Mouse (Mus musculus): Measurements from ENCODE around the gene Acbd5. TPM values are rescaled to one million over a fixed set of nuclear protein-coding genes. Genes with fewer than 3 reads are reported as not detected.

The Acbd5 gene
- polyA plus RNA-seq (2015; fragmentation: Nextera tagmentation; extraction: Ambion mirVana) = 76.8 and 84.6 TPM in 2 replicates

DNA sequence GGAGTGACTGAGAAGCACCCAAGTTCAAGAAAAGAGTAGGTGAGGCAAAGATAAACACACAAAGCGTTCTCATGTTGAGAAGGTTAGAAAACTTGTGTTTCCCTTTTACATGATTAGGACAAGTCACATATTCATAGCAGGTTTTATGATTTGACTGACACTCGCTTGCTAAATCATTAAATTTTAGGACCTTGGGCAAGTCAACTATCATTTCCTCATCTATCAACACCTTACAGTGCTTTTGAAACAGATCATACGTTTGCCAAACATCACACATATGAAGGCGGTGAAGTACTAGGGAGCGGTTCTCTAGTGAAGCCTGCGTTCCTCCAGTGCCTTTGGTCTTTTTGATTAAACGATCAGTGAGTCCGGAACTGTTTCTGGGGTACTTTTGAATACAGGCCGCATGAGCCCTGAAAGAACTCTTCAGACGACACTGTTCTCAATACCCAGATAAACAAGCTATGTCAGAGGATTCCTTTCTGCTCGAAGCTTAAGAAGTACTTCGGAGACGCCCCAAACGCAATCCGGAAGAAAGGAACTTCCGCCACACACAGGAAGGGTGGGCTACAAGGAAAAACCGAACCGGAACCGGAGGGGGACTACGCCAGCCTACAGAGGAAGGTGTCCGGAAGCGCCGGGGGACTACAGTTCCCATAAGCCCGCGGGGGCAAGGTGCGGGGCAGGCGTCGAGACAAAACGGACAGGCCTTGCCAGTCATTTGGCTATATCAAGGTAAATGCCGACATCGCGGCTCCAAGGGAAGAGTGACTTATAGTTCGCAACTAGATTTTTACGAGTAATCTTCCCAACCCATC is at the start of gene Acbd5:
Gene Acbd5, plus strand, starts transcription at position 616 of the 818 bp plus-strand sequence.
- WGBS = 2% methylated on average over 34 of the region's 34 CpGs
- Histone ChIP-seq H3K4me3 (peak within 1 kb of the TSS; percentile 74), H3K4me2 (peak within 1 kb of the TSS; percentile 97), H3K9ac (peak within 1 kb of the TSS; percentile 95), H3K4me1 (replicated peaks) (peaks cover 13% of the 10 kb centered on the region), H3K9me3 (no peaks in the 10 kb centered on the region), H3K27me3 (no peaks in the 10 kb centered on the region), H3K36me3 (peaks cover 2% of the 10 kb centered on the region; the same call in 1 of the 2 replicates), H3K27ac (peak within 1 kb of the TSS; percentile 98)
- ATAC-seq (ENCODE audit: low FRiP score) = peak; percentile 96

- ATAC-seq (ENCODE audit: low FRiP score) = no peak
- H3K4me1 ChIP-seq (replicated peaks) = peaks cover 20% of the 10 kb centered on the region
- no peak overlapping the region for H3K27ac ChIP-seq
- no peak overlapping the region for H3K4me3 ChIP-seq
- no peak overlapping the region for H3K9ac ChIP-seq
- no peaks in the 10 kb centered on the region for H3K36me3 ChIP-seq
- H3K4me2 ChIP-seq = no peak overlapping the region
- WGBS = 93% methylated on average over 2 of the region's 2 CpGs
- H3K27me3 ChIP-seq = no peaks in the 10 kb centered on the region
- no peaks in the 10 kb centered on the region for H3K9me3 ChIP-seq
These were observed 48.8 kb upstream of the Acbd5 start for GRCm38 (mm10) chr2:23019170-23019569.

DNA sequence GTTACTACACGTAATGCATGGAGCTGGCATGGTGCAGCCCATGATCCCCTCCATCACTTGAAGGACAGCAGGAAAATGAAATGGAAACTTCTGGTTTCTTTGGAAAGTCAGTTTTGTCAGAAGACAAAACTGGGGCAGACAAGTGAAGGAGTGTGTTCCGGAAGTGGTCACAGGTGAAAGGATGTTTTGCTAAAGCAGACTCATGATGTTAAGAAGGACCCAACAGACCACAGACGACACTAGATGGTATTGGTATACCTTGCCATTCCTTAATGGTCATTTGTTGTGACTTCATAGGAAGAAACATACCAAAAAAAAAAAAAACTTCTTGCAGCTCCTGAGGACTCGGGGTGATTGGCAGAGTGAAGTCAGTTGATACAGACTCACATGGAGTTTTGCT is 46.6 kb upstream of the Acbd5 start:
- no peak overlapping the region for H3K4me3 ChIP-seq
- no peaks in the 10 kb centered on the region for H3K9me3 ChIP-seq
- 92% methylated on average over 4 of the region's 4 CpGs for WGBS
- H3K27me3 ChIP-seq = no peaks in the 10 kb centered on the region
- no peaks in the 10 kb centered on the region for H3K36me3 ChIP-seq
- no peak overlapping the region for H3K9ac ChIP-seq
- peaks cover 9% of the 10 kb centered on the region; the same call in 1 of the 2 replicates for H3K4me1 ChIP-seq (replicated peaks)
- no peak for ATAC-seq (ENCODE audit: low FRiP score)
- no peak overlapping the region for H3K27ac ChIP-seq
- no peak overlapping the region for H3K4me2 ChIP-seq

- Histone ChIP-seq H3K27me3 (no peaks in the 10 kb centered on the region), H3K36me3 (no peaks in the 10 kb centered on the region), H3K9ac (no peak overlapping the region), H3K9me3 (no peaks in the 10 kb centered on the region), H3K4me3 (no peak overlapping the region), H3K27ac (no peak overlapping the region), H3K4me2 (no peak overlapping the region), H3K4me1 (replicated peaks) (peaks cover 9% of the 10 kb centered on the region; the same call in 1 of the 2 replicates)
- WGBS = 52% methylated on average over 4 of the region's 4 CpGs
- no peak for ATAC-seq (ENCODE audit: low FRiP score)
These were observed 46.2 kb upstream of the Acbd5 start for GRCm38 (mm10) chr2:23021721-23022120.

DNA sequence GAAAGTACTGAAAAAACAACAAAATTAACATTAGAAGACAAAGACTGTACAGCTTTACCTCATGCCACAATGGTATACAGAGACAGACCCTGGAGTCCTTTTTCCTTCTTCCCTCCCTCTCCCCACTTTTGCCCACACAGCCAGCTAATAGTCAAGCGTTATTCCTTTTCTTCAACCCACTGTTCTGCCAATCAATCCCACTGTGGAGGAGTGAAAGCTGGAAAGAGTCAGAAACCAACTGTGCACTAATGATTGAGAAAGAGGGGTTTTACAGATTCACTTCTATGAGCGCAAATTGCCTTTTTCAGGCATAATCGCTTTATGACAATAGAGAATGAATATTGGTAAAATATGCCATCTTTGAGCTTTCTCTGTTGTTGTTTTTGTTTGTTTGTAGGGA is 44.9 kb upstream of the Acbd5 start:
- Histone ChIP-seq H3K4me1 (replicated peaks) (peaks cover 9% of the 10 kb centered on the region; the same call in 1 of the 2 replicates), H3K4me3 (no peak overlapping the region), H3K36me3 (no peaks in the 10 kb centered on the region), H3K9ac (no peak overlapping the region), H3K27ac (no peak overlapping the region), H3K27me3 (no peaks in the 10 kb centered on the region), H3K9me3 (no peaks in the 10 kb centered on the region), H3K4me2 (no peak overlapping the region)
- no peak for ATAC-seq (ENCODE audit: low FRiP score)
- 85% methylated on average over 3 of the region's 3 CpGs for WGBS

GRCm38 (mm10) chr2:23023714-23024282 is 44.2 kb upstream of the Acbd5 start:
- H3K4me3 ChIP-seq = no peak overlapping the region
- H3K4me2 ChIP-seq = no peak overlapping the region
- no peak for ATAC-seq (ENCODE audit: low FRiP score)
- no peak overlapping the region for H3K9ac ChIP-seq
- H3K9me3 ChIP-seq = no peaks in the 10 kb centered on the region
- peaks cover 9% of the 10 kb centered on the region; the same call in 1 of the 2 replicates for H3K4me1 ChIP-seq (replicated peaks)
- 95% methylated on average over 4 of the region's 4 CpGs for WGBS
- no peaks in the 10 kb centered on the region for H3K36me3 ChIP-seq
- H3K27me3 ChIP-seq = no peaks in the 10 kb centered on the region
- H3K27ac ChIP-seq = no peak overlapping the region

DNA sequence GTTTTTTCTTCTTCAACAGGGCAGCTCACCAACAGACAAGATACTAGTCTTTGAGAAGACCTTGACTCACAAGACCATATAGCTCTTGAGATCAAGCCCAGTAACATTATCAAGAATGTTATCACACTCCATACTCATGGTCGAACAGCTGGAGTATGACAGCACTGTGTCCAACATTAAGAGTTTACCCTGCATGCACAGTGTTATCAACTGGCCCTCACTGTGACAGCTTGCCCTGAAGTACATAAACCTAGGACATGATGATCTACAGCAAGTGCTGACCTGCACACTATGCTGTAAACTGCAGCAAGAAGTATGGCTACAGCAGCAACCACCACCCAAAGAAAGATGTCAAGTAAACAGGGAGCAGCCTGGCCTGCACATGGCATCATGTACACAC is 41.6 kb upstream of the Acbd5 start:
- Histone ChIP-seq H3K4me2 (no peak overlapping the region), H3K9ac (no peak overlapping the region), H3K27ac (no peak overlapping the region), H3K27me3 (no peaks in the 10 kb centered on the region), H3K4me3 (no peak overlapping the region), H3K36me3 (peaks cover 5% of the 10 kb centered on the region), H3K4me1 (replicated peaks) (peaks cover 9% of the 10 kb centered on the region; the same call in 1 of the 2 replicates), H3K9me3 (no peaks in the 10 kb centered on the region)
- 98% methylated on average over 1 of the region's 1 CpGs for WGBS
- ATAC-seq (ENCODE audit: low FRiP score) = no peak

GRCm38 (mm10) chr2:23028826-23029225 is 39.1 kb upstream of the Acbd5 start:
- no peaks in the 10 kb centered on the region for H3K9me3 ChIP-seq
- H3K4me1 ChIP-seq (replicated peaks) = no peaks in the 10 kb centered on the region
- H3K4me2 ChIP-seq = no peak overlapping the region
- H3K27ac ChIP-seq = no peak overlapping the region
- H3K27me3 ChIP-seq = no peaks in the 10 kb centered on the region
- H3K9ac ChIP-seq = no peak overlapping the region
- ATAC-seq (ENCODE audit: low FRiP score) = no peak
- WGBS = 69% methylated on average over 4 of the region's 4 CpGs
- H3K4me3 ChIP-seq = no peak overlapping the region
- peaks cover 5% of the 10 kb centered on the region for H3K36me3 ChIP-seq

- Histone ChIP-seq H3K4me3 (no peak overlapping the region), H3K27me3 (no peaks in the 10 kb centered on the region), H3K27ac (no peak overlapping the region), H3K4me1 (replicated peaks) (no peaks in the 10 kb centered on the region), H3K36me3 (peaks cover 5% of the 10 kb centered on the region), H3K4me2 (no peak overlapping the region), H3K9me3 (no peaks in the 10 kb centered on the region), H3K9ac (no peak overlapping the region)
- ATAC-seq (ENCODE audit: low FRiP score) = no peak
- WGBS = 94% methylated on average over 1 of the region's 4 CpGs
These were observed 37.3 kb upstream of the Acbd5 start for GRCm38 (mm10) chr2:23030631-23031030.

DNA sequence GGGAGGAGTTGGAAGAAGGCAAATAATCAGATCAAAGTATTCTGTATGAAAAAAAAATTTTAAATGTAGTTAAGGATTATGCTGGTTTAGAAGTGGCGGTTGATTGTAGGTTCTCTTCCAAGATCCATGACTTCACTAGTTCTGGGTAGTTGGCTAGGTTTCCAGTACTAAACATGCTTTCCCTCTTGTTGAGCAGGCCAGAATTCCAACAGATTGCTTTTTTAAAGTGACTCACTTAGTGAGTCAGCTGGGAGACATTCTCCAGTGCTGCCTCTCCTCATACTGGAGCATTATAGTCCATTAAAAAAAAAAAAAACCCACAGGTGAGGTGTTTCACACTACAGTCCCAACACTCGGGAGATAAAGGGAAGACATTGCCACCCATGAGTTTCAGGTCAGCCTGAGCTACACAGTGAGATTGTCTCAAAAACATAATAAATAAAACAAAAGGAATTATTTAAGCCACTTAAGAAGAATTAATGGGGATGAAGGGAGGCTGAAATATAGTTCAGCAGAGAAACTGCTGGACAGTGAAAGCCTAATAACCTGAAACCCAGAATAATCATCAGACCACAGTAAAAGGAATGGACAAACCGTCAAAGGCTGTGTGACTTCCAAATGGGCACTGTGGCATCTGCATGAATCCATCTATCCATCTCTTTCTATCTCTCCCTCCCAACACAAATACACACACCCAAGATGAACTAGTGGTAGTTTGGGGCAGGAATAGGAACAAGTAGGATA is 33.1 kb upstream of the Acbd5 start:
- H3K36me3 ChIP-seq = peaks cover 3% of the 10 kb centered on the region
- 96% methylated on average over 3 of the region's 3 CpGs for WGBS
- H3K9ac ChIP-seq = no peak overlapping the region
- H3K4me1 ChIP-seq (replicated peaks) = peaks cover 19% of the 10 kb centered on the region
- H3K27me3 ChIP-seq = no peaks in the 10 kb centered on the region
- no peak overlapping the region for H3K27ac ChIP-seq
- no peak overlapping the region for H3K4me2 ChIP-seq
- ATAC-seq (ENCODE audit: low FRiP score) = no peak
- H3K9me3 ChIP-seq = no peaks in the 10 kb centered on the region
- H3K4me3 ChIP-seq = no peak overlapping the region

- ATAC-seq (ENCODE audit: low FRiP score) = no peak
- H3K4me2 ChIP-seq = no peak overlapping the region
- no peaks in the 10 kb centered on the region for H3K27me3 ChIP-seq
- H3K27ac ChIP-seq = no peak overlapping the region
- 98% methylated on average over 1 of the region's 1 CpGs for WGBS
- no peak overlapping the region for H3K9ac ChIP-seq
- H3K4me1 ChIP-seq (replicated peaks) = peaks cover 19% of the 10 kb centered on the region
- H3K36me3 ChIP-seq = 0 out of 2 replicates have a peak, but pooled peaks cover 2% of the 10 kb centered on the region
- H3K9me3 ChIP-seq = no peaks in the 10 kb centered on the region
- H3K4me3 ChIP-seq = no peak overlapping the region
These were observed 32.5 kb upstream of the Acbd5 start for GRCm38 (mm10) chr2:23035467-23035866.

All from hindbrain, embryonic 13.5 days (tissue).